Mouse (Mus musculus): ENCODE data around the gene Lrrc26.
"Not testable (repeated sequence)": the region's sequence is repeated elsewhere in the genome, so short reads cannot be mapped to it uniquely, and the experiment has no call there.

The Lrrc26 gene

GRCm38 (mm10) chr2:25289651-25290050 lies at the start of gene Lrrc26:
Gene Lrrc26, plus strand, starts transcription at chr2:25289915.
- no peak for DNase-seq (ENCODE audit: low read depth, low spot score)

GRCm38 (mm10) chr2:25240310-25240709 lies 49.4 kb upstream of the Lrrc26 start:
- DNase-seq (ENCODE audit: low read depth, low spot score) = no peak

- DNase-seq (ENCODE audit: low read depth, low spot score) = peak; percentile 65
These were observed 48.8 kb upstream of the Lrrc26 start for GRCm38 (mm10) chr2:25240723-25241437.

GRCm38 (mm10) chr2:25241438-25241775 lies 48.3 kb upstream of the Lrrc26 start:
- no peak for DNase-seq (ENCODE audit: low read depth, low spot score)

GRCm38 (mm10) chr2:25242101-25242506 lies 47.6 kb upstream of the Lrrc26 start, which contains the start of the genes Rnf208 and Cysrt1:
Gene Rnf208, plus strand, starts transcription at chr2:25242255.
Gene Cysrt1, minus strand, starts transcription at chr2:25242452.
- DNase-seq (ENCODE audit: low read depth, low spot score) = no peak

GRCm38 (mm10) chr2:25243342-25243741 lies 46.4 kb upstream of the Lrrc26 start:
- no peak for DNase-seq (ENCODE audit: low read depth, low spot score)

GRCm38 (mm10) chr2:25244144-25244543 lies 45.6 kb upstream of the Lrrc26 start:
- DNase-seq (ENCODE audit: low read depth, low spot score) = no peak

- no peak for DNase-seq (ENCODE audit: low read depth, low spot score)
These were observed 43.3 kb upstream of the Lrrc26 start, which contains the start of gene AL732309.1 for GRCm38 (mm10) chr2:25246183-25247072. Gene AL732309.1, minus strand, starts transcription at chr2:25246863.

- DNase-seq (ENCODE audit: low read depth, low spot score) = no peak
These were observed 37.4 kb upstream of the Lrrc26 start for GRCm38 (mm10) chr2:25252331-25252730.

GRCm38 (mm10) chr2:25255284-25255779 lies 34.4 kb upstream of the Lrrc26 start, which contains the start of gene Tmem203:
Gene Tmem203, plus strand, starts transcription at chr2:25255439.
- peak; percentile 92 for DNase-seq (ENCODE audit: low read depth, low spot score)

- not testable (repeated sequence) for DNase-seq (ENCODE audit: low read depth, low spot score)
These were observed 33.1 kb upstream of the Lrrc26 start for GRCm38 (mm10) chr2:25256443-25257109.

GRCm38 (mm10) chr2:25257250-25257649 lies 32.5 kb upstream of the Lrrc26 start:
- not testable (repeated sequence) for DNase-seq (ENCODE audit: low read depth, low spot score)

- no peak for DNase-seq (ENCODE audit: low read depth, low spot score)
These were observed 30.8 kb upstream of the Lrrc26 start for GRCm38 (mm10) chr2:25258887-25259286.

- DNase-seq (ENCODE audit: low read depth, low spot score) = no peak
These were observed 27.8 kb upstream of the Lrrc26 start for GRCm38 (mm10) chr2:25261870-25262269.

GRCm38 (mm10) chr2:25262291-25262767 lies 27.4 kb upstream of the Lrrc26 start, which contains the start of gene Tprn:
Gene Tprn, plus strand, starts transcription at chr2:25262618.
- peak; percentile 90 for DNase-seq (ENCODE audit: low read depth, low spot score)

- DNase-seq (ENCODE audit: low read depth, low spot score) = no peak
These were observed 26.7 kb upstream of the Lrrc26 start for GRCm38 (mm10) chr2:25262795-25263622.

GRCm38 (mm10) chr2:25263623-25264285 lies 26.0 kb upstream of the Lrrc26 start:
- DNase-seq (ENCODE audit: low read depth, low spot score) = no peak

GRCm38 (mm10) chr2:25264286-25264660 lies 25.4 kb upstream of the Lrrc26 start:
- DNase-seq (ENCODE audit: low read depth, low spot score) = no peak

GRCm38 (mm10) chr2:25264851-25265250 lies 24.9 kb upstream of the Lrrc26 start:
- DNase-seq (ENCODE audit: low read depth, low spot score) = no peak

Measured in retina, postnatal 7 days (tissue).